Mouse (Mus musculus): ENCODE results near the gene Reln.

Gene Reln

DNA sequence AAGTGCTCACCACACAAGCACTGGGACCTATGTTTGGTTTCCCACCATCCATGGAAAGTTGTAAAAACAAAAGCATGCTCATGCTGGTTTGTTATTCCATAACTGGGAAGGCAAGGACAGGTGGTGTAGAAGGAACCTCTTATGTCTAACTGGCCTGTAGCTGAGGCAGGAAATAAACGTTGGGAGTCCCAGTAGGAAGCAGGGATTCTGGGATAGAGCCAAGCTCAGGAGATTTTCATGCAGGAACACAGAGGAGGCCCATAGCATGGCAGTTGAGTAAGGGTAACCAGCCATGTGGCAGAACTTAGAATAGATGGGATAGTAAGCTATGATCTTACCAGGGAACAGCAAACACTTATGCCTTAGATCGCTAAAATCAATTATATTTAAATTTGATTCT lies 120.6 kb downstream of the Reln start:
- no peak for DNase-seq (ENCODE audit: low spot score in 2 of 2)

DNA sequence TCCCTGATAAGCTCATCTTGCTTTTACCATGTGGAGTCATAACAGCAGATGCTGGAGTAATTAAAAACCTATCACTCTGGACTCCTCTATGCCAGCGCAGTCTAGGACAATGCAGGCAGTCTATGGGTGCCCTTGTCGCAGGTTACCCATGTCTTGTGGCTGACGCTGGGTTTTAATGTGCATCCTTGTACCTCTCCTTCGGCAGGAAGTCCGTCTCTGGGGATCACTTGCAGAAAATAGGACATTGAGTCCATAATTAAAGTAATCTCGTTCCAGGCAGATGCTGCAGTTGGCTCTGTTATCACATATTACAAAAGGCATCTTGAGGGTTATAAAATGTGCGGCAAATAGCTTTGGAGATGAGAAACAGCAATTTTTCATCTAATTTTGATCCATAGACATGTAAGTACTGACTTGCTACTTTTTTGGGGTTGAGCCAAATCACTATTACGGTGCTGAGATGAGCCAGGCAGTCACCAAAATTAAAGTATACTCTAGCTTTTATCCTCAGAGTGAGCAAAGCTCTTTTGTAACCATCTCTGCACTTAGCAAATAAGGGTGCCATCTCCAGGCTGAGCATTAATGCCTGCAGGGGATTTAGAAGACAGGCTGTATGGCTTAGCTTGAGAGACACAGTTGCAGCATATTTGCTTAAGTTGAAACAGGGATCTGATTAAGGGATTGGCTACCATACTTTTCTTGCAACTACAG lies 136.0 kb downstream of the Reln start:
- no peak for DNase-seq (ENCODE audit: low spot score in 2 of 2)

DNA sequence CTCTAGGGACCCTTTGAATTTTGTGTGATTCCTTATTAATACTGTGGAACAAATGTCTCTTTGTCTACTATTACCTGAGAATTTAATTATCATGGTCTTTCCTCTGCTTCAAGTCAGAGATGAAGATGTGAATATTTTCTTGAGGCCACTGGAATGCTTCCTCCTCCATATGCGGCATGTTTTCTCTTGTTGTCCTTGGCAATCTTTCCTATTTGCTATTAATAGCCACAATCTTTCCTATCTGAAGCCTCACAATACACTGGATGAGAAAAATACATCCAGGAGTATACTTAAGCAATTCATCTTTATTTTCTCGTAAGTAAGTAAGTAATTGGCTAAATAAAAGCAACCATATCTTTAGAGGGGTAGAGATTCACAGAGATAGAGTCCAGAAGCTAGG lies 146.6 kb downstream of the Reln start:
- no peak for DNase-seq (ENCODE audit: low spot score in 2 of 2)

DNA sequence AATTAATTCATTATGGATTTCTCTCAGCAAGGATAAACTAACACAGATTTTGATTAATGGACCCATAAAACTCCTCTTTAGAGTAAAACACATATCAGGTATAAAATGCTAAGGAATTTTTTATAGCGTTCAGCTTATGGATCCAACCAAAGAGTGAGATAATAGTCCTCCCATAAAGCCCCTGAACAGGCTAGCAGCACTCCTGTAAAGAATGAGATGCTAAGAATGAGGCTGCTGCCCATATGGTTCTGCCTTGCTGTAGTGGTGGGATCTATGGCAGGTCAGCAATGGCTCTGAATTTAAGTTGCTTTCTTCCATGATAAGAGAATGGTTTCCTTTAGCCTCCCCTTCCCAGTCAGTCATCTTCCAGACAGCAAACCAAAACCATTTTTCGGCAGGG lies 147.6 kb downstream of the Reln start:
- no peak for DNase-seq (ENCODE audit: low spot score in 2 of 2)

DNA sequence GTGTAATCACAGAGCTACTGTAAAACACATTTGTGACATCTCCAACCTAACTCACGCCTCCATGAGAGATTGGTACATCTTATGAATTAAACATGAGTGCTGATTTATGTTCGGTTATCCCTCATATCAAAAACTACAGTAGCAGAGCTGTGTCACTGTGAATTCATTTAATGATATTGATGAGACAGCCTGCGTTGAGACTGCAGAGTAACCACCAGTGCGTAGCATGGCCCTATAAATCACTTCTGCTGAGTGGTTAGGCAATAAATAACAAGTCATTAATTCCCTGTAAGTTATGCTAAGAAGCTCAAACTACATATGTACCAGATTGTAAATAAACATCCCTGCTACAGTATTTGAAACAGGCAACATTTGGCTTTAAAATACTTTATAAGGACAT lies 148.0 kb downstream of the Reln start:
- no peak for DNase-seq (ENCODE audit: low spot score in 2 of 2)

- no peak for DNase-seq (ENCODE audit: low spot score in 2 of 2)
Measured at GRCm38 (mm10) chr5:22195352-22195941, 149.1 kb downstream of the Reln start.

DNA sequence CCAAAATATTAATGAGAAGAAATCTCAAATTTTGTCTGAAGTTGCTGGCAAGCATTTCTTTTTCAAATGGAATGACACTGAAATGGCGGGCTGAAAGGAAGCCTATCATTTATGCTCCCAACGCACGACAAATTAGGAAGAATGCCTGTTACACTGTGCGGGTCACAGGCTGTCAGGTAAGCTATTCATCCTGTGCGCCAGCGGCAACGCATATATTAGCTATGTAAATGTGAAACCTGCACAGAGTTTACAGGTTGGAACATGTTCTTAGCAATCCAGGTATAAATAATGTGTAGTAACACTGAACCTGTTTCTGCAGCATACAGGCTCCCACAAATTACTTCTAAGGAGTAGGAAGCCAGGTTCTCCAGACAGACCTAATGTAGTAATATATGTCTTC lies 152.7 kb downstream of the Reln start:
- DNase-seq (ENCODE audit: low spot score in 2 of 2) = no peak

DNA sequence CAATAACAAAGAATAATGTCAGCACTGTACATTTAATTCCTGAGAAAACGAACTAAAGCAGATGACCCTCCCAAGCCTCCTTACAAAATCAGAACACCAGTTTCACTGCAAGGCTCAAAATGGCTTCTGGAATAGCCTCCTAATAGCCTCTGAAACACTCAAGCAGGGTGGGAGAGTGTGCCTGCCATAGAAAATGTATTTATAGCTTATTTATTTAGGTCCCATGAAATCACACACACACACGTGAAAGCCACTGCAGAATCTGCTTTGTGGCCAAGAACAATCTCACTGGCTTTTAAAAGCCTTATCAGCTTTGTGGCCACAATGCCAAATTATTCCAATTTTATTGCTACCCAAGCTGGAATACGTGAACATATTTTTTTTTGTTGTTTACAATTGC lies 154.2 kb downstream of the Reln start:
- no peak for DNase-seq (ENCODE audit: low spot score in 2 of 2)

GRCm38 (mm10) chr5:22187599-22187998 lies 156.9 kb downstream of the Reln start:
- DNase-seq (ENCODE audit: low spot score in 2 of 2) = no peak

GRCm38 (mm10) chr5:22176480-22176879 lies 168.0 kb downstream of the Reln start:
- no peak for DNase-seq (ENCODE audit: low spot score in 2 of 2)

DNA sequence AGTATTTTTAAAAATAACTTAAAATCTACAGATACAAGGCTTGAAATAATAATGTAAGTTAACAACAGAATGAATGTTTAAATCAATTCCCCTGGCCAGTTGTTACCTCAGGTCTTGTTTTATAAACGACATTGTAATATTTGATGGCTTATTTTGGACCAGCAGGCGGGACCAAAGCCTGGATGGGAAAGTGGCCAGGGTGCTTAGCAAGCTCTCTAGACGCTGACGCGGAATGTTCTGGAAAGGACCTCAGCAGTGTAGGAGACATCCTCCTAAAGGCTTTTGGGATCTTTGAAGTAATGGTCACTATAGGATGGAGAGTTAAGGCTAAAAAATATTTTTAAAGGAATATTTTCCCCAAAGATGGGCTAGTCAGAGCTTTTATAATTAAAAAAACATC lies 173.2 kb downstream of the Reln start:
- no peak for DNase-seq (ENCODE audit: low spot score in 2 of 2)

- DNase-seq (ENCODE audit: low spot score in 2 of 2) = no peak
Measured at GRCm38 (mm10) chr5:22164060-22164934, 180.2 kb downstream of the Reln start.

DNA sequence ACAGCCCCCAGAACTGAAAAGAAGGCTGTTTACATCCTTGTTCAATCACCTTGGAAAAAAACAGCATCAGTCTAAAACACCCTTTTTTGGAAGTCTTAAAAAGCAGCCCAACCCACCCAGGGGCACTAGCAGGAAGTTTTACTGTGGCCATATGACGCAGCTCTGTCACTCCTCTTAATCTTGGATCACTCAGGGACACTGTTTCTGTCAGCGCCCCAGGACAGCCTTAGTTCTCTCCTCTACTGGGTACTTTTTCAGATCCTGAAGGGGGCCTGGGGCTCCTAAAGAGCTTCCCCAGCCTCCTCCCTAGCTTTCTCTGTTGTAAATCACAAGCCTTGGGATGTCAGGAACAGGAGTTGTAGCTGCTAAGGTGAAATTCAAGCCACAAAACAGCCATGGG lies 183.6 kb downstream of the Reln start:
- no peak for DNase-seq (ENCODE audit: low spot score in 2 of 2)

DNA sequence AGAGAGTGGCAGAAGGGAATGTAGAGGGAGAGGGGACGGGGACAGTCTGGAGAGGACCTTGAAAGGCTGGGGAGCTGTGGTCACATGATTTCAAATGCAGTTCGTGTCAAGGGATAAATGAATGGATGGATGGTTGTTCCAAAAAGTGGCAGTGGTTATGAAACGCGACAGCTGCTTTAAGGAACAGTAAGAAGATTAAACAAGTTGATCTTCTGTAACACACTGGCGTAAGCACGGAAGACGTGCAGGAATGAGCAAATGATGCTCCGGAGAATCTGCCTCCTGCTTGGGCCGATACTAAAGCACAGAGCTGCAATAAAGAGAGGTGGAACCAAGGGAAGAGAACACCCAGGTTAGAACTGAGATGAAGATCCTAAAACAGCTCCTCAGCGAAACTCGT lies 185.7 kb downstream of the Reln start:
- no peak for DNase-seq (ENCODE audit: low spot score in 2 of 2)

- no peak for DNase-seq (ENCODE audit: low spot score in 2 of 2)
Measured at GRCm38 (mm10) chr5:22153601-22154000, 190.9 kb downstream of the Reln start.

DNA sequence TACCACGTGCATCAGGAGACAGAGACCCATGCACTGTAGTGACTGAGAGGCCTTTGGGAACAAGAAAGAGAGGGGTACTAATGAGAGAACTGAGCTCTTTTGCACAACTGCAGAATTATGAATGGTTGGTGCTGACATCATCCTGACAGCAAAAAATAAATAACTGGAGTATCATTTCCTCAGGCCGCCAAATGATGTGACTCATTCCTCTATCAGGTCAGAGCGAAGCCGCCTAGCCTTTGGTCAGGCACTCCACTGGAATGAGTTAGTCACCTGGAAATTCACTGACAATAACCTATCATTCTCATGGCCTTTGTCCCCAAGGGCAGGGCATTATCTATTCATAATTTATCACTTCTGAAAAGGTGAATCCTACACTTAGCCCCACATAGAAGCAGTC lies 202.7 kb downstream of the Reln start:
- no peak for DNase-seq (ENCODE audit: low spot score in 2 of 2)

GRCm38 (mm10) chr5:22139015-22139414 lies 205.5 kb downstream of the Reln start:
- no peak for DNase-seq (ENCODE audit: low spot score in 2 of 2)

DNA sequence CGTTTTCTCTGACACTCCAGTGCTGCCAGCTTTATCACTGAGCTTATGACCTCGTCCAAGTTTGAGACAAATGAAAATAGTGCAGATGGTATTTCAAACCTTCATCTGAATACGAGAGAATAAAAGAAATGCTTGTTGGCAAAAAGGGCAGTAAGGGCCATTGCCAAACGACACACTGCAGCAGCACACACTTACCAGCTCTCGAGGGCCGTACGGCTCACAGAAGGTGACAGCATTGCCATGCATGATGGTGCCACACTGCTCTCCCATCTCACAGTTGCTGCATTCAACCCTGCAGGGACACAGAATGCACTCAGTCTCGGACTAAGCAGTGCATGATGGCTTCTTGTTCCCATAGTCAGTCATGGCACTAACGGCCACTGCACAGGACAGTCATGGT lies 210.1 kb downstream of the Reln start:
- no peak for DNase-seq (ENCODE audit: low spot score in 2 of 2)

- DNase-seq (ENCODE audit: low spot score in 2 of 2) = no peak
Measured at GRCm38 (mm10) chr5:22131730-22132522, 212.6 kb downstream of the Reln start.

GRCm38 (mm10) chr5:22127583-22127982 lies 216.9 kb downstream of the Reln start:
- no peak for DNase-seq (ENCODE audit: low spot score in 2 of 2)

GRCm38 (mm10) chr5:22119296-22119695 lies 225.2 kb downstream of the Reln start:
- DNase-seq (ENCODE audit: low spot score in 2 of 2) = no peak

DNA sequence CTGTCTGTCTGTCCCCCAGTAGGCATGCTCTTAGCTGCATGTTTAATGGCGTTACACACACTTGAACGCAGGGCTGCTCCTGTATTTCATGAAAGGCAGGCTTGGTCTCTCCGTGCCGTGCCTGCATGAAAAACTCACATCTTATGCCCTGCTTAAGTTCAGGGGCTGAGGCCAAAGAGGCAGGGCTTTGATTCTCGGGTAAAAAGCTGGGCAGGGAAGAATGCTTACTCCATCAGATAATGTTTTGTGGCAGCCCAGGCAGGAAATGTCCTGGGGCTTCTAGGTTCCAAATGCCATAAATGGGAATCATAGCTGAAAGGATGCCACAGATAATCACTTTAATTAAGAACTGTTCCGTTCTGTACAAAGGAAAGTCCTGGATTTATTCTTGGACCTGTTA lies 226.0 kb downstream of the Reln start:
- DNase-seq (ENCODE audit: low spot score in 2 of 2) = no peak

All from right cerebral cortex, postnatal 36 days (tissue).